Mouse (Mus musculus): ENCODE data around the gene Elf4. TPM values are rescaled to one million over a fixed set of nuclear protein-coding genes. Genes with fewer than 3 reads are reported as not detected.
A peak's percentile ranks its signal among the peaks of the same experiment; 100 is the strongest.

Gene Elf4
- polyA plus RNA-seq, 1 experiment: 7.0 TPM

DNA sequence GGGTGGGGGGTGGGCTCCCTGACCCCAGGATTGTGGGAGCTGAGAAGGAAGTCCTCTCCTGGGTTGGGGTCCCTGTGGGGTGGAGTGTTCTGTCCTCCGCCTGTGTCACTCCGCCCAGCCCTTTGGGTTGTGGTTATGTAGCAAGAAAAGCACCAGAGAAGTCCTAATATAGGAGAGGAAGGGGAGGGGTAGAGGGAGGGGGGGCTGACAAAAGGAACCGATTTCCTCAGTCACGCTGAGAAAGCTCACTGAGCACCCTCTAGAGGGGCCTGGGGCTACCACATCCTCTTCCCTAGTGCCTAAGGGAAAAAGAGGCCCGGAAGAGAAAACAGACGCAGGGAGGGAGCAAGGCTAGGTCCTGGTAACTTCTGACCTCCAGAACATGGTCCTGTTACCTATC lies 33.4 kb downstream of the Elf4 start:
- Histone ChIP-seq H3K36me3 (ENCODE audit: control insufficient read depth, insufficient read depth) (no peaks in the 10 kb centered on the region), H3K4me3 (no peak overlapping the region)

DNA sequence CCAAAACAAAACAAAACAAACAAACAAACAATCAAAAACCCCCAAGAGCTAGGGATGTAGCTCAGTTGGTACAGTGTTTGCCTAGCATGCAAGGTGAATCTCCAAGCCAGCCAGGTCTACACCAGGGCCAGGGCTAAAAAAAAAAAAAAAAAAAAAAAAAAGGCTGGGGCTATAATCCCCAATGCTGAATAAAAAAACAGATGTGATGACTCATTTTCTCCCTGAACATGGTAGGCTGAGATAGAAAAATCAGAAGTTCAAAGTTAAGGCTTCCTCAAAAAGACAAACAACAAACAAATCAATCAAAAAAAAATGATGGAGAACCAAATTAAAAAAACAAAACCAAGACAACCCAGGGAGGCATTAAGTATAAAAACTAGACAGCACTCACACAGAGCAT lies 33.8 kb downstream of the Elf4 start:
- H3K36me3 ChIP-seq (ENCODE audit: control insufficient read depth, insufficient read depth): no peaks in the 10 kb centered on the region
- H3K79me2 ChIP-seq (ENCODE audit: control insufficient read depth, insufficient read depth): peaks cover 26% of the 10 kb centered on the region
- no peak overlapping the region for H3ac ChIP-seq (ENCODE audit: control insufficient read depth, insufficient read length)
- H3K27me3 ChIP-seq (ENCODE audit: control insufficient read depth, insufficient read depth, insufficient read length): no peaks in the 10 kb centered on the region
- H3K4me3 ChIP-seq: no peak overlapping the region
- TF ChIP-seq E2F4 (IDR thresholded peaks at IDR 0.05; ENCODE audit: insufficient read depth): no peak
- no peak overlapping the region for H3K4me2 ChIP-seq (ENCODE audit: low read depth)

More for the DNA sequence above, 33.4 kb downstream of the Elf4 start:
- Histone ChIP-seq H3K4me2 (ENCODE audit: low read depth) (no peak overlapping the region), H3ac (ENCODE audit: control insufficient read depth, insufficient read length) (no peak overlapping the region), H3K79me2 (ENCODE audit: control insufficient read depth, insufficient read depth) (peaks cover 30% of the 10 kb centered on the region), H3K27me3 (ENCODE audit: control insufficient read depth, insufficient read depth, insufficient read length) (no peaks in the 10 kb centered on the region)
- TF ChIP-seq TCF3 (IDR thresholded peaks at IDR 0.05; ENCODE audit: insufficient read length, low read depth): no peak
- no peak for TF ChIP-seq REST (IDR thresholded peaks at IDR 0.05; ENCODE audit: insufficient read depth, insufficient read length)
- no peak for TF ChIP-seq POLR2AphosphoS2 (IDR thresholded peaks at IDR 0.05; ENCODE audit: insufficient read length, low read depth)
- TF ChIP-seq MYOD1 (IDR thresholded peaks at IDR 0.05; ENCODE audit: control insufficient read depth in 1 of 3, insufficient read length in 2 of 3, low read depth in 2 of 3): no peak
- TF ChIP-seq MAX (IDR thresholded peaks at IDR 0.05; ENCODE audit: low read depth): no peak
- TF ChIP-seq USF1 (IDR thresholded peaks at IDR 0.05; ENCODE audit: low read depth): no peak
- no peak for TF ChIP-seq CEBPB (IDR thresholded peaks at IDR 0.05; ENCODE audit: insufficient read depth, poor library complexity, severe bottlenecking)
- no peak for TF ChIP-seq SRF (IDR thresholded peaks at IDR 0.05; ENCODE audit: control insufficient read depth, insufficient read length, low read depth)
- TF ChIP-seq MYOG (IDR thresholded peaks at IDR 0.05; ENCODE audit: control insufficient read depth in 1 of 3, insufficient read depth in 1 of 3, insufficient read length in 2 of 3, low read depth in 2 of 3): no peak
- TF ChIP-seq TCF12 (IDR thresholded peaks at IDR 0.05; ENCODE audit: insufficient read depth, poor library complexity, severe bottlenecking): no peak

GRCm38 (mm10) chrX:48428642-48429041 lies 34.3 kb downstream of the Elf4 start:
- peaks cover 22% of the 10 kb centered on the region for H3K79me2 ChIP-seq (ENCODE audit: control insufficient read depth, insufficient read depth)
- no peak for TF ChIP-seq POLR2A (IDR thresholded peaks at IDR 0.05; ENCODE audit: insufficient read length, low read depth)
- TF ChIP-seq CEBPB (IDR thresholded peaks at IDR 0.05; ENCODE audit: insufficient read depth, poor library complexity, severe bottlenecking): no peak
- TF ChIP-seq MYOG (IDR thresholded peaks at IDR 0.05; ENCODE audit: control insufficient read depth in 1 of 3, insufficient read depth in 1 of 3, insufficient read length in 2 of 3, low read depth in 2 of 3): no peak
- TF ChIP-seq MAX (IDR thresholded peaks at IDR 0.05; ENCODE audit: low read depth): no peak
- TF ChIP-seq POLR2AphosphoS2 (IDR thresholded peaks at IDR 0.05; ENCODE audit: insufficient read length, low read depth): no peak
- TF ChIP-seq TCF3 (IDR thresholded peaks at IDR 0.05; ENCODE audit: insufficient read length, low read depth): no peak
- no peak for TF ChIP-seq E2F4 (IDR thresholded peaks at IDR 0.05; ENCODE audit: insufficient read depth)
- no peaks in the 10 kb centered on the region for H3K27me3 ChIP-seq (ENCODE audit: control insufficient read depth, insufficient read depth, insufficient read length)
- H3K4me3 ChIP-seq: no peak overlapping the region
- no peaks in the 10 kb centered on the region for H3K36me3 ChIP-seq (ENCODE audit: control insufficient read depth, insufficient read depth)
- H3K4me2 ChIP-seq (ENCODE audit: low read depth): no peak overlapping the region
- no peak overlapping the region for H3ac ChIP-seq (ENCODE audit: control insufficient read depth, insufficient read length)

DNA sequence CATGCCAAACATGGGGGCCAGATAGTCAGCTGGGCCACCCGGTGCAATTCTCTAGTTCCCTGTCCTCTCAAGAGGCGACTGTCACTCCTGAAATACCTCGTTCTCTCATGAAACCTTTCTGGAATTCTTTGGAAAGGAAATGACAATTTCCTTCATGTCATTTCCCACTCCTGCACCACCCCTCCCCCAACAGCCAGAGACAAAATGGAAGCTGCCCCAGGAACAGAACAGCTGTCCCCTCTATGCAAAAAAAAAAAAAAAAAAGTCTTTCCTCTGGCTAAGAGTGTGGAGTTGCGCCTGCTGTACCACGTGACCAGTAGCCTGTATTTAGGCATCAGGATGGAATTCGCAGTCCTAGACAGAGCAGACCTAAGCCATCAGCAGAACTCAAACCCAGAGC lies 34.7 kb downstream of the Elf4 start:
- Histone ChIP-seq H3ac (ENCODE audit: control insufficient read depth, insufficient read length) (no peak overlapping the region), H3K36me3 (ENCODE audit: control insufficient read depth, insufficient read depth) (no peaks in the 10 kb centered on the region), H3K79me2 (ENCODE audit: control insufficient read depth, insufficient read depth) (peaks cover 22% of the 10 kb centered on the region), H3K4me2 (ENCODE audit: low read depth) (no peak overlapping the region), H3K4me3 (no peak overlapping the region), H3K27me3 (ENCODE audit: control insufficient read depth, insufficient read depth, insufficient read length) (no peaks in the 10 kb centered on the region)
- no peak for TF ChIP-seq USF1 (IDR thresholded peaks at IDR 0.05; ENCODE audit: low read depth)
- TF ChIP-seq CEBPB (IDR thresholded peaks at IDR 0.05; ENCODE audit: insufficient read depth, poor library complexity, severe bottlenecking): no peak
- no peak for TF ChIP-seq SRF (IDR thresholded peaks at IDR 0.05; ENCODE audit: control insufficient read depth, insufficient read length, low read depth)
- no peak for TF ChIP-seq POLR2AphosphoS2 (IDR thresholded peaks at IDR 0.05; ENCODE audit: insufficient read length, low read depth)
- no peak for TF ChIP-seq TCF3 (IDR thresholded peaks at IDR 0.05; ENCODE audit: insufficient read length, low read depth)
- TF ChIP-seq MAX (IDR thresholded peaks at IDR 0.05; ENCODE audit: low read depth): no peak
- no peak for TF ChIP-seq POLR2A (IDR thresholded peaks at IDR 0.05; ENCODE audit: insufficient read length, low read depth)
- no peak for TF ChIP-seq E2F4 (IDR thresholded peaks at IDR 0.05; ENCODE audit: insufficient read depth)
- no peak for TF ChIP-seq TCF12 (IDR thresholded peaks at IDR 0.05; ENCODE audit: insufficient read depth, poor library complexity, severe bottlenecking)
- TF ChIP-seq MYOG (IDR thresholded peaks at IDR 0.05; ENCODE audit: control insufficient read depth in 1 of 3, insufficient read depth in 1 of 3, insufficient read length in 2 of 3, low read depth in 2 of 3): no peak
- no peak for TF ChIP-seq REST (IDR thresholded peaks at IDR 0.05; ENCODE audit: insufficient read depth, insufficient read length)
- no peak for TF ChIP-seq MYOD1 (IDR thresholded peaks at IDR 0.05; ENCODE audit: control insufficient read depth in 1 of 3, insufficient read length in 2 of 3, low read depth in 2 of 3)

DNA sequence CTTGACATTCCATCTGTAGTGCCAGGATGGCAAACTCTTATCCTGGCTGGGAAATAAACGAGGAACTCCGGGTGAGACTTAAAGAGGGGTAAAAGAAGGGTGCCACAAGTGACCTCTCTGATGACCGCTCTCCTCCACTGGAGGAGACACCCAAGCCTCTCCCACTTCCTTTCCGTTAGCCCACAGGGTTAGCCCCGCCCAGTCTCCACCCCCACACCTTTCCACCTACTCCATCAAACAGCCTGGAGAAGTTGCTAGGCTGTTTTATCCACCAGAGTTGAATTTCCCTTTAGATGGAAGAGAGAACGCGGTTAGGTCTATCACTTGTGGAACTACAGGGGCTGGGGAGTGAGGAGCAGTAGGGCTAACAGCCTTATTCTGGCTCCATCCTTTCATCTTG lies 37.7 kb downstream of the Elf4 start:
- H3K79me2 ChIP-seq (ENCODE audit: control insufficient read depth, insufficient read depth): peaks cover 20% of the 10 kb centered on the region
- H3ac ChIP-seq (ENCODE audit: control insufficient read depth, insufficient read length): no peak overlapping the region
- no peaks in the 10 kb centered on the region for H3K27me3 ChIP-seq (ENCODE audit: control insufficient read depth, insufficient read depth, insufficient read length)
- H3K4me3 ChIP-seq: no peak overlapping the region
- peak overlapping the region; percentile 67 for H3K4me2 ChIP-seq (ENCODE audit: low read depth)
- TF ChIP-seq CEBPB (IDR thresholded peaks at IDR 0.05; ENCODE audit: insufficient read depth, poor library complexity, severe bottlenecking) (no peak), MAX (IDR thresholded peaks at IDR 0.05; ENCODE audit: low read depth) (no peak), POLR2A (IDR thresholded peaks at IDR 0.05; ENCODE audit: insufficient read length, low read depth) (no peak), TCF12 (IDR thresholded peaks at IDR 0.05; ENCODE audit: insufficient read depth, poor library complexity, severe bottlenecking) (no peak), SRF (IDR thresholded peaks at IDR 0.05; ENCODE audit: control insufficient read depth, insufficient read length, low read depth) (no peak), USF1 (IDR thresholded peaks at IDR 0.05; ENCODE audit: low read depth) (no peak), REST (IDR thresholded peaks at IDR 0.05; ENCODE audit: insufficient read depth, insufficient read length) (no peak), TCF3 (IDR thresholded peaks at IDR 0.05; ENCODE audit: insufficient read length, low read depth) (no peak), E2F4 (IDR thresholded peaks at IDR 0.05; ENCODE audit: insufficient read depth) (no peak), MYOG (IDR thresholded peaks at IDR 0.05; ENCODE audit: control insufficient read depth in 1 of 3, insufficient read depth in 1 of 3, insufficient read length in 2 of 3, low read depth in 2 of 3) (no peak), POLR2AphosphoS2 (IDR thresholded peaks at IDR 0.05; ENCODE audit: insufficient read length, low read depth) (no peak), MYOD1 (IDR thresholded peaks at IDR 0.05; ENCODE audit: control insufficient read depth in 1 of 3, insufficient read length in 2 of 3, low read depth in 2 of 3) (no peak)
- H3K36me3 ChIP-seq (ENCODE audit: control insufficient read depth, insufficient read depth): no peaks in the 10 kb centered on the region

Data from myocyte (in vitro differentiated cells).